Mouse (Mus musculus) testis, adult 2 months (tissue): Measurements from ENCODE around the gene Pofut2.

Experiments used
- CTCF ChIP-seq: fragments of 200-500 bp; IDR thresholded peaks from 2 replicates; pipeline ENCODE4 v1.5.1; 2012; ENCODE audit warnings: low read depth, mild to moderate bottlenecking, inconsistent platforms, low read length, moderate library complexity; ENCODE audit not compliant: control insufficient read depth, insufficient read depth, insufficient replicate concordance
- POLR2A ChIP-seq: fragments of 200-500 bp; IDR thresholded peaks from 2 replicates; pipeline ENCODE4 v1.6.1; 2012; ENCODE audit warnings: low read depth, mild to moderate bottlenecking, inconsistent platforms, low read length, moderate library complexity; ENCODE audit not compliant: control insufficient read depth

DNA sequence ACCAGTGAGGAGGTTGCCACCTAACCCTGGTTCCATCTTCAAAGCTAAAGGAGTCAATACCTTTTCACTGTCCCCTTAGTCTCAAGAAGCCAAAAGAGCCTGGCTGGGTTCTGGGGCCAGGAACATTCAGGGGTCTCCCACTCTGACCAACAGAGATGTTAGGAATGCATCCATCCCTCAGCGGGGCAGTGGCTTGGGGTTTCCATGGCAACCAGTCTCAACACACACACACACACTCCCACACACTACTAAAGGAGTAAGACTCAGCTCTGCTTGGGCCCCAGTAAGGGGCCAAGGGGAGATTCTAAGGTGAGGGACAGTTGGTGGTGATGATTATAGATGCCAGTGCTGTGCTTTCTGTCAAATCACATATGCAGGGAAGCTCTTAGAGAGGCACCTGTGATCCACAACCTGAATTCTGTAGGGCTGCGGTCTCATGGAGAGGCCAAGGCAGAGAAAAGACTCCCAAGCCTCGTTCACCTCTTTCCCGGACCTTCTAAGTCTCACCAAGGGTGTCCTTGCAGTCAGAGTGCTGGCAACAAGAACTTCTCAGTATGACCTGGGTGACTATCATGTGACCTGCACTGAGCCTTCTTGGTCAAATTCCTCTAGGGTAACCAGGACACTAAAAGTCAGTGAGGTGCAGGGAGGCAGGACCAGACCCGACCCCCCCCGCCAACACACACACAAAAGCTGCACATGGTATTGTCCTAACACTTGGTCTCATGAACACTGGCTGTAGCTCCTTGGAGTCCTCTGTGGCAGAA, 46.5 kb upstream of the Pofut2 start:
- TF ChIP-seq CTCF (no peak), POLR2A (no peak)
